Mouse (Mus musculus): Measurements from ENCODE around the gene Rxra.

- TF ChIP-seq POLR2A (IDR thresholded peaks at IDR 0.05; ENCODE audit: insufficient read depth, low read depth, low read length) (no peak), CTCF (IDR thresholded peaks at IDR 0.05; ENCODE audit: insufficient read depth, low read depth, low read length) (no peak)
Observed at GRCm38 (mm10) chr2:27630601-27631285, 45.5 kb upstream of the Rxra start.
